Mouse (Mus musculus) small intestine, adult 2 months (tissue): Measurements from ENCODE around the gene Get4.

Source experiments
- CTCF ChIP-seq: fragments of 200-500 bp; IDR thresholded peaks from 2 replicates; pipeline ENCODE4 v1.5.1; 2012; ENCODE audit warnings: low read depth, mild to moderate bottlenecking, control low read depth, inconsistent platforms, low read length, moderate library complexity, mixed read lengths; ENCODE audit not compliant: insufficient replicate concordance, insufficient read length; ENCODE audit errors: extremely low read depth
- POLR2A ChIP-seq: fragments of 200-500 bp; IDR thresholded peaks from 2 replicates; pipeline ENCODE4 v1.6.1; 2012; ENCODE audit warnings: low read depth, mild to moderate bottlenecking, control low read depth, inconsistent platforms, low read length, moderate library complexity

GRCm38 (mm10) chr5:139270806-139271521 lies 18.8 kb downstream of the Get4 start:
- TF ChIP-seq POLR2A (no peak), CTCF (no peak)
